Mouse (Mus musculus): ENCODE results near the gene Gm26965. TPM values are rescaled to one million over a fixed set of nuclear protein-coding genes. Genes with fewer than 3 reads are reported as not detected.

Gene Gm26965
- polyA plus RNA-seq, 1 experiment from 2014 or later = not detected

Other genes with a start within 250 kb of the Gm26965 start
- gene Zfp458, start 247.7 kb downstream of the Gm26965 start, polyA plus RNA-seq (2014; fragmentation: Nextera tagmentation; extraction: Ambion mirVana) = 1.9 and 4.0 TPM in 2 replicates
- gene Zfp457, start 219.7 kb downstream of the Gm26965 start, polyA plus RNA-seq (2014; fragmentation: Nextera tagmentation; extraction: Ambion mirVana) = 0.19 and 0.58 TPM in 2 replicates
- gene Zfp595, start 193.6 kb downstream of the Gm26965 start, polyA plus RNA-seq (2014; fragmentation: Nextera tagmentation; extraction: Ambion mirVana) = 1.9 and 2.0 TPM in 2 replicates
- gene Gm28044, start 165.6 kb downstream of the Gm26965 start, polyA plus RNA-seq (2014; fragmentation: Nextera tagmentation; extraction: Ambion mirVana) = 0.68 and 1.1 TPM in 2 replicates
- 0.82 and 1.3 TPM in 2 replicates for gene Zfp953, start 165.5 kb downstream of the Gm26965 start, polyA plus RNA-seq (2014; fragmentation: Nextera tagmentation; extraction: Ambion mirVana)
- not detected in 2 replicates for gene Gm28041, start 150.4 kb downstream of the Gm26965 start, polyA plus RNA-seq (2014; fragmentation: Nextera tagmentation; extraction: Ambion mirVana)
- gene Zfp456, start 150.3 kb downstream of the Gm26965 start, polyA plus RNA-seq (2014; fragmentation: Nextera tagmentation; extraction: Ambion mirVana) = 0.97 and 1.6 TPM in 2 replicates
- gene Zfp429, start 126.3 kb downstream of the Gm26965 start, polyA plus RNA-seq (2014; fragmentation: Nextera tagmentation; extraction: Ambion mirVana) = 2.4 and 3.2 TPM in 2 replicates
- gene Zfp459, start 104.7 kb downstream of the Gm26965 start, polyA plus RNA-seq (2014; fragmentation: Nextera tagmentation; extraction: Ambion mirVana) = 0.22 and 1.2 TPM in 2 replicates
- gene Zfp874a, start 74.5 kb downstream of the Gm26965 start, polyA plus RNA-seq (2014; fragmentation: Nextera tagmentation; extraction: Ambion mirVana) = 6.3 and 7.9 TPM in 2 replicates
- 0.81 and 1.6 TPM in 2 replicates for gene Zfp874b, start 41.9 kb downstream of the Gm26965 start, polyA plus RNA-seq (2014; fragmentation: Nextera tagmentation; extraction: Ambion mirVana)
- gene Zfp58, start 25.6 kb downstream of the Gm26965 start, polyA plus RNA-seq (2014; fragmentation: Nextera tagmentation; extraction: Ambion mirVana) = 15.7 and 17.7 TPM in 2 replicates
- 34.2 and 34.3 TPM in 2 replicates for gene Zfp87, start within 50 bp of the Gm26965 start, polyA plus RNA-seq (2014; fragmentation: Nextera tagmentation; extraction: Ambion mirVana)
- 15.9 and 21.7 TPM in 2 replicates for gene Zfp748, start 27.7 kb upstream of the Gm26965 start, polyA plus RNA-seq (2014; fragmentation: Nextera tagmentation; extraction: Ambion mirVana)
- 4.4 and 5.3 TPM in 2 replicates for gene Zfp729b, start 83.6 kb upstream of the Gm26965 start, polyA plus RNA-seq (2014; fragmentation: Nextera tagmentation; extraction: Ambion mirVana)
- gene Gm49345, start 111.6 kb upstream of the Gm26965 start, polyA plus RNA-seq (2014; fragmentation: Nextera tagmentation; extraction: Ambion mirVana) = not detected in 2 replicates
- 3.2 and 4.0 TPM in 2 replicates for gene Zfp729a, start 111.6 kb upstream of the Gm26965 start, polyA plus RNA-seq (2014; fragmentation: Nextera tagmentation; extraction: Ambion mirVana)
- 12.8 and 13.6 TPM in 2 replicates for gene Zfp738, start 160.9 kb upstream of the Gm26965 start, polyA plus RNA-seq (2014; fragmentation: Nextera tagmentation; extraction: Ambion mirVana)
- 3.2 and 4.4 TPM in 2 replicates for gene Zfp65, start 203.0 kb upstream of the Gm26965 start, polyA plus RNA-seq (2014; fragmentation: Nextera tagmentation; extraction: Ambion mirVana)
- 5.8 and 6.5 TPM in 2 replicates for gene Zfp85, start 229.1 kb upstream of the Gm26965 start, polyA plus RNA-seq (2014; fragmentation: Nextera tagmentation; extraction: Ambion mirVana)

All from neural tube, embryonic 11.5 days (tissue).